Mouse (Mus musculus): Measurements from ENCODE around the gene Zbtb37.

Gene Zbtb37

DNA sequence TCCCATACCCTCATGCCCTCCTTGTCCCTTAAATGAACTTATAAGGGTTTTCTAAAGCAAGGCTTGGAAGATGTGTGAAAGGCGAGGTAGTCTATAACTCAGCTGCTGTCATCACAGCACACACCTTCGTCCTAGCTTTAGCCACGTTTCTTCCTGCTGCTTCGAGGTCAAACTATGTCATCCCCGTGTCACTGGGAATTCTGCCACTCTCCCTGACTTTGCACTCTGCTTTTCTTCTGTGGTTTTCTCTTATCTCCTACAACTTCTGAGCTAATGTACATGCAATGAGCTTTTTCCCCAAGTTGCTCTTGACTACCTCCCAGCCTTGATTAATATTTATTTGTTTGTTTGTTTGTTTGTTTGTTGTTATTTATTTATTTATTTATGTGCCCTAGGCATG, 54.6 kb downstream of the Zbtb37 start:
- DNase-seq (ENCODE audit: low spot score in 2 of 2), result no peak

DNA sequence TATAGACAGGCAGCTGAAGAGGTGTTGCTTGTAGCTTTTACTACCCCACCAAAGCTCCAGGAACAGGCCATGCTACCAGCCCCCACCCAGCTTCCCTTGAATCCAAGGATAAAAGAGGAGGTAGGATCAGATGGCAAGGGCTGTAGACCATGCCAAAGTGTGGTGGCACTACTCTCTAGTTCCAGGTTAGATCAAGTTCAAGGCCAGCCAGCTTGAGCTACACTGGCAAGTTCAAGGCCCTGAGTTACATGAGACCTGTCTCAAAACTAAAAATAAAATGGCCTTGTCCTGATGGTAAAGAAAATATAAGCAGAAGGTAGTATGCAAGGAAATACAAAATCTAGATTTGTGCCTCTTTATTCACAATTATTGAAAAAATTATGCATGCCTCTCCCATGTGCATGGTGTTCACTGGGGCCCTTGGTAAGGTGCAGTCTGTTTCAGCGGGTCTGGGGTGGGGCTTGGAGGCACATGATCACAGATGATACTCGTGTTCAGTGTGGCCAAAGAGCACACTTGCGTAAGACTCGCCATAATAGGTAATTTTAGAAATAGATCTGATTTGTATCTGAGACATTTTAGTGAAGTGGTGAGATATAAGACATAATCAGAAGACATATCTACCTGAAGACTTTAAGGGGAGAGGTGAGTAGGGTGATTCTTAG, 56.4 kb downstream of the Zbtb37 start, which contains the start of gene Serpinc1:
TSS of gene Serpinc1 (plus strand) at position 515 of the 665 bp plus-strand sequence.
- DNase-seq (ENCODE audit: low spot score in 2 of 2), result no peak

GRCm38 (mm10) chr1:160968643-160969042, 66.0 kb downstream of the Zbtb37 start:
- no peak for DNase-seq (ENCODE audit: low spot score in 2 of 2)

DNA sequence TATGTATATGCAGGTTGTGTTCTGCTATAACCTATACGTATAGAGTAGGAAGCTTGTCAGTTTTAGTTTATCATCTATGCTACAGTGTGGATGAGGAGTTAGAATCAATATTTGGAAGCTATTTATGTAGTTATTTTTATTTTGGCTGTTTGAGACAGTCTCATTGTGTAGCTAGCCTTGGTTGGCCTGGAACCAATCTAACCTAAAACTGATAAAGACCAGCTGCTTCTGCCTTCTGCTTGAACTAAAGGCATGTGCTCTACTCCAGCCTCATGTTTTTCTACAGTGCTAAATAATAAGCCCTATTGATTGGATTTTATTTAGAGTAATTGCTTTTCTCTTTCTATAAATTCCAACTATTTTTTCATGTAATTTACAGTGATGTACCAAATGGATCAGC, 67.4 kb downstream of the Zbtb37 start:
- DNase-seq (ENCODE audit: low spot score in 2 of 2), result no peak

GRCm38 (mm10) chr1:160963199-160963598, 71.5 kb downstream of the Zbtb37 start:
- DNase-seq (ENCODE audit: low spot score in 2 of 2), result no peak

All from right cerebral cortex, postnatal 36 days (tissue).